In the genomic region with DNA sequence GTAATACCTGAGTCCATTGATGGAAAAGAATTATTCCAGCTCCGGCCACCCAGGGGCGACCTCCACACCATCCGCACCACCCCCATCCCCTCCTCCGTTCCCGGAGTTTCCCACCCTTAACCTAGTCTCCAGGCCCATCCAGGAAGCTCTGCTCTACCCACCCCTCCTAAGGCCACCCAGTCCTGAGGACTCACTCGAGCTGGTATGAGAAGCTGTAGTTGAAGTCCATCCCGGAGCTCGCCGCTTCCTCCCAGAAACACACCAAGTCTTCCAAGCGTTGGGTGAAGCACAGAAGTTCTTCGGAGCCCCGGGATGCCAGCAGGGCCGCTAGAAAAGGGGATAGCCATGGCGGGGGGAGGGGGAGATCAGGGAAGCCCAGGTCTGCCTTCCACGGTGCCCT, we compare ENCODE assay signal across 8 mouse cellular contexts. TPM values are rescaled to one million over a fixed set of nuclear protein-coding genes. Genes with fewer than 3 reads are reported as not detected.
DNase-seq lines count a peak whose midpoint lies in the region; ATAC-seq and TF ChIP-seq lines count a peak whose summit lies in the region.

No protein-coding gene starts in this region.

- peak overlapping the region; percentile 81 for H3K4me2 ChIP-seq in embryonic facial prominence, embryonic 12.5 days (replicated peaks)
- H3K4me2 ChIP-seq in hindbrain, postnatal 0 days (ENCODE audit: low read depth, low read length) = peak overlapping the region; percentile 82
- peak overlapping the region; percentile 74 for H3K4me2 ChIP-seq in midbrain, postnatal 0 days (ENCODE audit: low read depth, low read length, poor library complexity, severe bottlenecking)

- no peak; the same call in 1 of the 2 replicates for TF ChIP-seq CTCF in left cerebral cortex, adult 2 months (IDR thresholded peaks at IDR 0.05)
- TF ChIP-seq CTCF in hindbrain, postnatal 0 days (IDR thresholded peaks at IDR 0.05; ENCODE audit: low read depth) = peak; percentile 25
- 0 out of 2 replicates have a peak, but pooled peaks have one; percentile 33 for TF ChIP-seq CTCF in midbrain, postnatal 0 days (IDR thresholded peaks at IDR 0.05)

- H3K27ac ChIP-seq in left cerebral cortex, adult 2 months = peak overlapping the region; percentile 70
- H3K27ac ChIP-seq in embryonic facial prominence, embryonic 12.5 days = no peak overlapping the region
- no peak overlapping the region for H3K27ac ChIP-seq in hindbrain, postnatal 0 days
- H3K27ac ChIP-seq in midbrain, postnatal 0 days (ENCODE audit: low read depth, low read length) = no peak overlapping the region

- H3K9ac ChIP-seq in embryonic facial prominence, embryonic 12.5 days = peak overlapping the region; percentile 46
- H3K9ac ChIP-seq in hindbrain, postnatal 0 days (replicated peaks; ENCODE audit: low read length) = peak overlapping the region; percentile 21; the same call in 1 of the 2 replicates
- H3K9ac ChIP-seq in midbrain, postnatal 0 days (replicated peaks; ENCODE audit: low read length, poor library complexity, severe bottlenecking) = no peak overlapping the region

- peaks cover 51% of the 10 kb centered on the region for H3K27me3 ChIP-seq in embryonic facial prominence, embryonic 12.5 days
- peaks cover 33% of the 10 kb centered on the region for H3K27me3 ChIP-seq in hindbrain, postnatal 0 days (ENCODE audit: insufficient read depth, low read length)
- H3K27me3 ChIP-seq in midbrain, postnatal 0 days (ENCODE audit: insufficient read depth, low read length) = peaks cover 23% of the 10 kb centered on the region

- no peak for DNase-seq in left cerebral cortex, adult 2 months (ENCODE audit: extremely low spot score in 1 of 2, low spot score in 2 of 2)
- no peak for DNase-seq in left cerebral cortex, adult 8-10 months (ENCODE audit: low spot score in 2 of 2)
- no peak for DNase-seq in hindbrain, postnatal 0 days (ENCODE audit: low spot score)
- DNase-seq in midbrain, postnatal 0 days (ENCODE audit: low spot score) = no peak
- DNase-seq in adrenal gland, adult 18-20 months (ENCODE audit: low spot score in 2 of 2) = no peak
- no peak for DNase-seq in ovary, postnatal 36 days (ENCODE audit: low spot score)

- WGBS in embryonic facial prominence, embryonic 12.5 days = under 1% methylated on average over 15 of the region's 15 CpGs
- under 1% methylated on average over 15 of the region's 15 CpGs for WGBS in hindbrain, postnatal 0 days
- 0% methylated on average over 13 of the region's 15 CpGs for WGBS in midbrain, postnatal 0 days

- H3K4me1 ChIP-seq in embryonic facial prominence, embryonic 12.5 days = peaks cover 17% of the 10 kb centered on the region
- peaks cover 13% of the 10 kb centered on the region for H3K4me1 ChIP-seq in hindbrain, postnatal 0 days (ENCODE audit: insufficient read depth, low read length)
- H3K4me1 ChIP-seq in midbrain, postnatal 0 days (ENCODE audit: insufficient read depth, low read length) = peaks cover 13% of the 10 kb centered on the region; the same call in 1 of the 2 replicates

- H3K9me3 ChIP-seq in embryonic facial prominence, embryonic 12.5 days = no peaks in the 10 kb centered on the region
- H3K9me3 ChIP-seq in hindbrain, postnatal 0 days (ENCODE audit: low read length) = no peaks in the 10 kb centered on the region
- H3K9me3 ChIP-seq in midbrain, postnatal 0 days (ENCODE audit: low read length) = no peaks in the 10 kb centered on the region

- intact Hi-C loops in left cerebral cortex, adult 2 months (cut with DNase I) = loop anchor here (2.0 kb wide), 2 partner anchors 41 to 45 kb away; partner anchors contain the start of genes Ccdc151 and Prkcsh

- H3K4me3 ChIP-seq in left cerebral cortex, adult 2 months = peak overlapping the region; percentile 47
- H3K4me3 ChIP-seq in embryonic facial prominence, embryonic 12.5 days = peak overlapping the region; percentile 47
- H3K4me3 ChIP-seq in hindbrain, postnatal 0 days (ENCODE audit: low read length) = peak overlapping the region; percentile 40
- peak overlapping the region; percentile 35 for H3K4me3 ChIP-seq in midbrain, postnatal 0 days (ENCODE audit: low read depth, low read length)

- ATAC-seq in embryonic facial prominence, embryonic 12.5 days (ENCODE audit: insufficient number of reproducible peaks, insufficient read depth, low FRiP score, low TSS enrichment) = no peak
- no peak; the same call in 1 of the 2 replicates for ATAC-seq in hindbrain, postnatal 0 days
- ATAC-seq in midbrain, postnatal 0 days (ENCODE audit: low FRiP score) = no peak
- ATAC-seq in megakaryocyte-erythroid progenitor cell, adult 5-6 weeks (replicated peaks; ENCODE audit: low FRiP score, low TSS enrichment, poor library complexity, severe bottlenecking) = no peak

- H3K36me3 ChIP-seq in embryonic facial prominence, embryonic 12.5 days = no peaks in the 10 kb centered on the region
- no peaks in the 10 kb centered on the region for H3K36me3 ChIP-seq in hindbrain, postnatal 0 days (ENCODE audit: insufficient read depth, low read length)
- H3K36me3 ChIP-seq in midbrain, postnatal 0 days (ENCODE audit: insufficient read depth, low read length) = no peaks in the 10 kb centered on the region; the same call in 1 of the 2 replicates

RNA-seq across cellular contexts. Expression of gene Epor, which starts 1.3 kb away (rescaled TPM):
- total RNA-seq in left cerebral cortex, adult 2 months (2021) = 10 to 100 TPM; 10.2 to 12.1 TPM
- total RNA-seq in left cerebral cortex, adult 8-10 months (2022) = 10 to 100 TPM; 12.9 to 15.3 (median 14.4) TPM
- 6.6 and 7.8 TPM in 2 replicates for polyA plus RNA-seq in embryonic facial prominence, embryonic 12.5 days (2016; fragmentation: Nextera tagmentation; extraction: Ambion mirVana)
- 0.89 and 1.7 TPM in 2 replicates for total RNA-seq in hindbrain, postnatal 0 days (2014; rRNA removed)
- 2.3 TPM in 2 replicates for polyA plus RNA-seq in hindbrain, postnatal 0 days (2015; fragmentation: Nextera tagmentation; extraction: Ambion mirVana)
- 2.7 TPM in 1 of 2 replicates, not detected in the other for total RNA-seq in midbrain, postnatal 0 days (2014; rRNA removed)
- polyA plus RNA-seq in midbrain, postnatal 0 days (2015; fragmentation: Nextera tagmentation; extraction: Ambion mirVana) = 1.7 and 1.9 TPM in 2 replicates
- total RNA-seq in megakaryocyte-erythroid progenitor cell, adult 5-6 weeks (2014; fragmentation: Nextera tagmentation) = 109 and 131 TPM in 2 replicates
- 35.2 and 48.6 TPM in 2 replicates for total RNA-seq in megakaryocyte-erythroid progenitor cell, adult 5-6 weeks (2017)
- 1 to 10 TPM; 1.6 to 2.9 TPM for total RNA-seq in adrenal gland, adult 18-20 months (2021)

RNA-seq across cellular contexts. Expression of gene Swsap1, which starts 6.5 kb away (rescaled TPM):
- total RNA-seq in left cerebral cortex, adult 2 months (2021) = 10 to 100 TPM; 12.7 to 14.0 TPM
- 10 to 100 TPM; 13.2 to 15.0 (median 14.8) TPM for total RNA-seq in left cerebral cortex, adult 8-10 months (2022)
- polyA plus RNA-seq in embryonic facial prominence, embryonic 12.5 days (2016; fragmentation: Nextera tagmentation; extraction: Ambion mirVana) = 5.6 and 7.0 TPM in 2 replicates
- total RNA-seq in hindbrain, postnatal 0 days (2014; rRNA removed) = 27.8 and 35.8 TPM in 2 replicates
- 8.0 and 9.0 TPM in 2 replicates for polyA plus RNA-seq in hindbrain, postnatal 0 days (2015; fragmentation: Nextera tagmentation; extraction: Ambion mirVana)
- total RNA-seq in midbrain, postnatal 0 days (2014; rRNA removed) = 33.7 and 38.6 TPM in 2 replicates
- 7.1 and 8.0 TPM in 2 replicates for polyA plus RNA-seq in midbrain, postnatal 0 days (2015; fragmentation: Nextera tagmentation; extraction: Ambion mirVana)
- total RNA-seq in megakaryocyte-erythroid progenitor cell, adult 5-6 weeks (2014; fragmentation: Nextera tagmentation) = 4.1 and 9.1 TPM in 2 replicates
- total RNA-seq in megakaryocyte-erythroid progenitor cell, adult 5-6 weeks (2017) = 1.2 and 4.8 TPM in 2 replicates
- 10 to 100 TPM; 12.3 to 14.2 TPM for total RNA-seq in adrenal gland, adult 18-20 months (2021)

RNA-seq across cellular contexts. Expression of gene Plppr2, which starts 25.2 kb away (rescaled TPM):
- 100 to 1,000 TPM; 181 to 183 TPM for total RNA-seq in left cerebral cortex, adult 2 months (2021)
- 100 to 1,000 TPM; 133 to 152 (median 147) TPM for total RNA-seq in left cerebral cortex, adult 8-10 months (2022)
- 15.9 and 16.2 TPM in 2 replicates for polyA plus RNA-seq in embryonic facial prominence, embryonic 12.5 days (2016; fragmentation: Nextera tagmentation; extraction: Ambion mirVana)
- 147 and 151 TPM in 2 replicates for total RNA-seq in hindbrain, postnatal 0 days (2014; rRNA removed)
- polyA plus RNA-seq in hindbrain, postnatal 0 days (2015; fragmentation: Nextera tagmentation; extraction: Ambion mirVana) = 85.6 and 95.2 TPM in 2 replicates
- total RNA-seq in midbrain, postnatal 0 days (2014; rRNA removed) = 129 and 165 TPM in 2 replicates
- polyA plus RNA-seq in midbrain, postnatal 0 days (2015; fragmentation: Nextera tagmentation; extraction: Ambion mirVana) = 129 and 136 TPM in 2 replicates
- not detected in 2 replicates for total RNA-seq in megakaryocyte-erythroid progenitor cell, adult 5-6 weeks (2014; fragmentation: Nextera tagmentation)
- not detected in 2 replicates for total RNA-seq in megakaryocyte-erythroid progenitor cell, adult 5-6 weeks (2017)
- 10 to 100 TPM; 19.4 to 22.3 TPM for total RNA-seq in adrenal gland, adult 18-20 months (2021)

RNA-seq across cellular contexts. Expression of gene Rgl3, which starts 27.2 kb away (rescaled TPM):
- 1 to 10 TPM; 2.1 to 3.1 TPM for total RNA-seq in left cerebral cortex, adult 2 months (2021)
- 1 to 10 TPM; 2.7 to 4.4 (median 3.2) TPM for total RNA-seq in left cerebral cortex, adult 8-10 months (2022)
- polyA plus RNA-seq in embryonic facial prominence, embryonic 12.5 days (2016; fragmentation: Nextera tagmentation; extraction: Ambion mirVana) = 1.3 and 1.4 TPM in 2 replicates
- 4.2 and 5.1 TPM in 2 replicates for total RNA-seq in hindbrain, postnatal 0 days (2014; rRNA removed)
- polyA plus RNA-seq in hindbrain, postnatal 0 days (2015; fragmentation: Nextera tagmentation; extraction: Ambion mirVana) = 2.5 and 3.5 TPM in 2 replicates
- total RNA-seq in midbrain, postnatal 0 days (2014; rRNA removed) = 0.76 and 2.8 TPM in 2 replicates
- 0.85 and 1.1 TPM in 2 replicates for polyA plus RNA-seq in midbrain, postnatal 0 days (2015; fragmentation: Nextera tagmentation; extraction: Ambion mirVana)
- total RNA-seq in megakaryocyte-erythroid progenitor cell, adult 5-6 weeks (2014; fragmentation: Nextera tagmentation) = not detected in 2 replicates
- not detected in 2 replicates for total RNA-seq in megakaryocyte-erythroid progenitor cell, adult 5-6 weeks (2017)
- total RNA-seq in adrenal gland, adult 18-20 months (2021) = 10 to 100 TPM; 19.2 to 51.9 TPM

RNA-seq across cellular contexts. Expression of gene Tmem205, which starts 34.7 kb away (rescaled TPM):
- total RNA-seq in left cerebral cortex, adult 2 months (2021) = 10 to 100 TPM; 31.4 to 35.5 TPM
- total RNA-seq in left cerebral cortex, adult 8-10 months (2022) = 10 to 100 TPM; 36.3 to 42.6 (median 39.4) TPM
- polyA plus RNA-seq in embryonic facial prominence, embryonic 12.5 days (2016; fragmentation: Nextera tagmentation; extraction: Ambion mirVana) = 40.5 and 42.4 TPM in 2 replicates
- total RNA-seq in hindbrain, postnatal 0 days (2014; rRNA removed) = 34.9 and 52.0 TPM in 2 replicates
- 56.2 and 56.3 TPM in 2 replicates for polyA plus RNA-seq in hindbrain, postnatal 0 days (2015; fragmentation: Nextera tagmentation; extraction: Ambion mirVana)
- 32.1 and 50.9 TPM in 2 replicates for total RNA-seq in midbrain, postnatal 0 days (2014; rRNA removed)
- polyA plus RNA-seq in midbrain, postnatal 0 days (2015; fragmentation: Nextera tagmentation; extraction: Ambion mirVana) = 44.2 and 50.1 TPM in 2 replicates
- 9.1 and 11.4 TPM in 2 replicates for total RNA-seq in megakaryocyte-erythroid progenitor cell, adult 5-6 weeks (2014; fragmentation: Nextera tagmentation)
- 4.1 and 8.5 TPM in 2 replicates for total RNA-seq in megakaryocyte-erythroid progenitor cell, adult 5-6 weeks (2017)
- total RNA-seq in adrenal gland, adult 18-20 months (2021) = 100 to 1,000 TPM; 280 to 531 TPM

Comparison
In these comparisons a context has a peak if more than half of its experiments do, and no peak if none do; other contexts are left out.
1. RNA of gene Plppr2, which starts 25.2 kb away (total RNA-seq): 181 to 183 TPM in left cerebral cortex, adult 2 months, 129 to 165 TPM in midbrain, postnatal 0 days, 133 to 152 TPM in left cerebral cortex, adult 8-10 months, 147 to 151 TPM in hindbrain, postnatal 0 days and 19.4 to 22.3 TPM in adrenal gland, adult 18-20 months; not detected in megakaryocyte-erythroid progenitor cell, adult 5-6 weeks; every median in the first group is over 10 times any median in the second.
2. Peak in every context shown above with its lines, with median percentiles within 50 percentile points of each other: H3K4me3 ChIP-seq and H3K4me2 ChIP-seq.